ENCODE assay signal across 8 mouse cellular contexts in the genomic region with DNA sequence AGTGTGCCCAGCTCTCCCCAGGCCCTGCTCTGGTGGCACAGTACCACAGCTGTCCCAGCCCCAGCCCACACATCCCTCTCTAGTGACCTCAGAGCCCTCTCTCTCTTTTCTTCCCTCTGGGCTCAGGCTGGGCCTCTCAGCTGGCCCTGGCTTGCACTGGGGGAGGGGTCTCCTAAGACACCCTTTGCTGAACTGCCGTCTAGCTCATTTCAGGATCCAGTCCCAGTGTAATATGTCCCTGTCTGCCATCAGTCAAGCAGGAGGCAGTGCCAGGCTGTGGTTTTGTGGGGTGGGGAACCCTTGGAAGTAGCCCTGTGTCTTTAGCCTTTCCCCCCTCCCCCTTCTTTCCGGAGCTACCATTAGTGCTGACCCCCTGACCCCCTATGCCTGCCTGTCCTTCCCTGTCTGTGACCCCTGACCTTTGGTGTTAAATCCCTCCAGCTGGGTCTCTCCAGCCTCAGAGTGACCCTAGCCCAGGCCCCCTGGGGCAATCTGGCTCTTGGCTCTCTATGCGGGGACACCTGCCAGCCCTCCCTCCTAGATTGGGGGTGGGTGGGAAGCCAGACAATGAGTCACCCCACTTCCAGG. TPM values are rescaled to one million over a fixed set of nuclear protein-coding genes. Genes with fewer than 3 reads are reported as not detected.
DNase-seq lines count a peak whose midpoint lies in the region; ATAC-seq lines count a peak whose summit lies in the region.

No protein-coding gene starts in this region.

- peak overlapping the region; percentile 98 for H3K9ac ChIP-seq in hindbrain, embryonic 14.5 days
- H3K9ac ChIP-seq in midbrain, embryonic 13.5 days (replicated peaks) = peak overlapping the region; percentile 95

- H3K4me2 ChIP-seq in hindbrain, embryonic 14.5 days (replicated peaks) = peak overlapping the region; percentile 91
- peak overlapping the region; percentile 94 for H3K4me2 ChIP-seq in midbrain, embryonic 13.5 days (replicated peaks)

- no peaks in the 10 kb centered on the region for H3K4me1 ChIP-seq in brown adipose tissue, adult 24 weeks (ENCODE audit: control insufficient read depth, insufficient read depth, insufficient read length, low read length)
- peaks cover 51% of the 10 kb centered on the region for H3K4me1 ChIP-seq in hindbrain, embryonic 14.5 days (replicated peaks; ENCODE audit: control insufficient read depth, insufficient read depth, low read length)
- peaks cover 83% of the 10 kb centered on the region for H3K4me1 ChIP-seq in midbrain, embryonic 13.5 days (replicated peaks)

- H3K27ac ChIP-seq in brown adipose tissue, adult 24 weeks (replicated peaks; ENCODE audit: low read depth, low read length) = no peak overlapping the region
- H3K27ac ChIP-seq in hindbrain, embryonic 14.5 days = peak overlapping the region; percentile 94
- peak overlapping the region; percentile 98 for H3K27ac ChIP-seq in midbrain, embryonic 13.5 days

- H3K27me3 ChIP-seq in hindbrain, embryonic 14.5 days (ENCODE audit: control insufficient read depth, insufficient read depth, low read length) = no peaks in the 10 kb centered on the region
- H3K27me3 ChIP-seq in midbrain, embryonic 13.5 days = no peaks in the 10 kb centered on the region

- WGBS in hindbrain, embryonic 14.5 days = 11% methylated on average over 3 of the region's 3 CpGs
- WGBS in midbrain, embryonic 13.5 days = 9% methylated on average over 3 of the region's 3 CpGs

- peak overlapping the region; percentile 78 for H3K4me3 ChIP-seq in brown adipose tissue, adult 24 weeks (ENCODE audit: insufficient read depth, low read depth, low read length)
- peak overlapping the region; percentile 87 for H3K4me3 ChIP-seq in hindbrain, embryonic 14.5 days (replicated peaks; ENCODE audit: low read length)
- H3K4me3 ChIP-seq in midbrain, embryonic 13.5 days (replicated peaks) = peak overlapping the region; percentile 83

- H3K36me3 ChIP-seq in hindbrain, embryonic 14.5 days (replicated peaks; ENCODE audit: control insufficient read depth, insufficient read depth) = no peaks in the 10 kb centered on the region
- H3K36me3 ChIP-seq in midbrain, embryonic 13.5 days = no peaks in the 10 kb centered on the region

- no peaks in the 10 kb centered on the region for H3K9me3 ChIP-seq in hindbrain, embryonic 14.5 days (ENCODE audit: control insufficient read depth, low read length)
- H3K9me3 ChIP-seq in midbrain, embryonic 13.5 days = no peaks in the 10 kb centered on the region

- no peak for ATAC-seq in hindbrain, embryonic 14.5 days (ENCODE audit: low FRiP score)
- no peak; the same call in 1 of the 2 replicates for ATAC-seq in midbrain, embryonic 13.5 days
- ATAC-seq in frontal cortex, adult (ENCODE audit: low TSS enrichment) = no peak
- ATAC-seq in erythroblast, adult 5-6 weeks (replicated peaks; ENCODE audit: low FRiP score, poor library complexity, severe bottlenecking) = no peak

- intact Hi-C loops in gastrocnemius, postnatal 14 days (cut with DNase I; ENCODE audit: low total_unique reads) = no loop called here
- intact Hi-C loops in gastrocnemius, postnatal 36 days (cut with DNase I) = no loop called here

- DNase-seq in gastrocnemius, postnatal 14 days = peak; percentile 39
- DNase-seq in gastrocnemius, postnatal 36 days = no peak
- no peak for DNase-seq in hindbrain, embryonic 14.5 days (ENCODE audit: low spot score)
- no peak for DNase-seq in right cerebral cortex, postnatal 36 days (ENCODE audit: low spot score in 2 of 2)

RNA-seq across cellular contexts. Expression of gene Glis2, which starts 1.7 kb away (rescaled TPM):
- 10 to 100 TPM; 11.8 to 15.2 TPM for total RNA-seq in gastrocnemius, postnatal 14 days (2021)
- total RNA-seq in gastrocnemius, postnatal 36 days (2021) = 1 to 10 TPM; 5.9 to 7.0 TPM
- polyA plus RNA-seq in brown adipose tissue, adult 24 weeks (2012; ENCODE audit: insufficient read depth, insufficient read length, missing spikeins) = 2.9 and 5.7 TPM in 2 replicates
- polyA plus RNA-seq in hindbrain, embryonic 14.5 days (2014; fragmentation: Nextera tagmentation; extraction: Ambion mirVana) = 18.1 and 19.0 TPM in 2 replicates
- 20.0 and 26.3 TPM in 2 replicates for polyA plus RNA-seq in midbrain, embryonic 13.5 days (2015; fragmentation: Nextera tagmentation; extraction: Ambion mirVana)
- not detected in 2 replicates for total RNA-seq in erythroblast, adult 5-6 weeks (2015; ENCODE audit: low replicate concordance)
- total RNA-seq in erythroblast, adult 5-6 weeks (2017; ENCODE audit: low replicate concordance) = not detected in 2 replicates

RNA-seq across cellular contexts. Expression of gene Pam16, which starts 28.6 kb away (rescaled TPM):
- 10 to 100 TPM; 68.0 to 74.9 TPM for total RNA-seq in gastrocnemius, postnatal 14 days (2021)
- total RNA-seq in gastrocnemius, postnatal 36 days (2021) = 10 to 100 TPM; 87.0 to 91.6 TPM
- polyA plus RNA-seq in brown adipose tissue, adult 24 weeks (2012; ENCODE audit: insufficient read depth, insufficient read length, missing spikeins) = 140 and 178 TPM in 2 replicates
- 174 and 193 TPM in 2 replicates for polyA plus RNA-seq in hindbrain, embryonic 14.5 days (2014; fragmentation: Nextera tagmentation; extraction: Ambion mirVana)
- 153 and 155 TPM in 2 replicates for polyA plus RNA-seq in midbrain, embryonic 13.5 days (2015; fragmentation: Nextera tagmentation; extraction: Ambion mirVana)
- 3.3 and 10.6 TPM in 2 replicates for total RNA-seq in erythroblast, adult 5-6 weeks (2015; ENCODE audit: low replicate concordance)
- 7.9 and 11.6 TPM in 2 replicates for total RNA-seq in erythroblast, adult 5-6 weeks (2017; ENCODE audit: low replicate concordance)

RNA-seq across cellular contexts. Expression of gene Tfap4, which starts 36.6 kb away (rescaled TPM):
- 1 to 10 TPM; 4.1 to 4.4 TPM for total RNA-seq in gastrocnemius, postnatal 14 days (2021)
- 1 to 10 TPM; 2.6 to 4.1 TPM for total RNA-seq in gastrocnemius, postnatal 36 days (2021)
- 3.2 and 3.3 TPM in 2 replicates for polyA plus RNA-seq in brown adipose tissue, adult 24 weeks (2012; ENCODE audit: insufficient read depth, insufficient read length, missing spikeins)
- polyA plus RNA-seq in hindbrain, embryonic 14.5 days (2014; fragmentation: Nextera tagmentation; extraction: Ambion mirVana) = 8.2 and 8.8 TPM in 2 replicates
- 10.5 and 11.2 TPM in 2 replicates for polyA plus RNA-seq in midbrain, embryonic 13.5 days (2015; fragmentation: Nextera tagmentation; extraction: Ambion mirVana)
- 3.1 and 14.4 TPM in 2 replicates for total RNA-seq in erythroblast, adult 5-6 weeks (2015; ENCODE audit: low replicate concordance)
- total RNA-seq in erythroblast, adult 5-6 weeks (2017; ENCODE audit: low replicate concordance) = 4.6 and 5.9 TPM in 2 replicates

RNA-seq across cellular contexts. Expression of gene Vasn, which starts 43.5 kb away (rescaled TPM):
- 1 to 10 TPM; 7.6 to 8.4 TPM for total RNA-seq in gastrocnemius, postnatal 14 days (2021)
- total RNA-seq in gastrocnemius, postnatal 36 days (2021) = 1 to 10 TPM; 3.8 to 4.0 TPM
- 4.2 and 4.4 TPM in 2 replicates for polyA plus RNA-seq in brown adipose tissue, adult 24 weeks (2012; ENCODE audit: insufficient read depth, insufficient read length, missing spikeins)
- polyA plus RNA-seq in hindbrain, embryonic 14.5 days (2014; fragmentation: Nextera tagmentation; extraction: Ambion mirVana) = 6.4 and 6.6 TPM in 2 replicates
- 3.2 and 4.6 TPM in 2 replicates for polyA plus RNA-seq in midbrain, embryonic 13.5 days (2015; fragmentation: Nextera tagmentation; extraction: Ambion mirVana)
- total RNA-seq in erythroblast, adult 5-6 weeks (2015; ENCODE audit: low replicate concordance) = not detected in 2 replicates
- total RNA-seq in erythroblast, adult 5-6 weeks (2017; ENCODE audit: low replicate concordance) = not detected in 2 replicates

RNA-seq across cellular contexts. Expression of gene Dnaja3, which starts 43.6 kb away (rescaled TPM):
- 100 to 1,000 TPM in 1 of 2 experiments, 10 to 100 TPM in 1; 88.0 to 100 TPM for total RNA-seq in gastrocnemius, postnatal 14 days (2021)
- 10 to 100 TPM; 90.1 TPM for total RNA-seq in gastrocnemius, postnatal 36 days (2021)
- polyA plus RNA-seq in brown adipose tissue, adult 24 weeks (2012; ENCODE audit: insufficient read depth, insufficient read length, missing spikeins) = 193 and 221 TPM in 2 replicates
- 54.6 and 64.8 TPM in 2 replicates for polyA plus RNA-seq in hindbrain, embryonic 14.5 days (2014; fragmentation: Nextera tagmentation; extraction: Ambion mirVana)
- 50.5 and 54.3 TPM in 2 replicates for polyA plus RNA-seq in midbrain, embryonic 13.5 days (2015; fragmentation: Nextera tagmentation; extraction: Ambion mirVana)
- total RNA-seq in erythroblast, adult 5-6 weeks (2015; ENCODE audit: low replicate concordance) = 4.8 and 6.9 TPM in 2 replicates
- total RNA-seq in erythroblast, adult 5-6 weeks (2017; ENCODE audit: low replicate concordance) = 9.5 and 10.9 TPM in 2 replicates

Comparison
In these comparisons a context has a peak if more than half of its experiments do, and no peak if none do; other contexts are left out.
1. RNA of gene Glis2, which starts 1.7 kb away (total RNA-seq): 11.8 to 15.2 TPM in gastrocnemius, postnatal 14 days and 5.9 to 7.0 TPM in gastrocnemius, postnatal 36 days; not detected in erythroblast, adult 5-6 weeks; every median in the first group is over 4 times any median in the second.
2. RNA of gene Pam16, which starts 28.6 kb away (total RNA-seq): 87.0 to 91.6 TPM in gastrocnemius, postnatal 36 days and 68.0 to 74.9 TPM in gastrocnemius, postnatal 14 days; 3.3 to 11.6 TPM in erythroblast, adult 5-6 weeks; every median in the first group is over 4 times any median in the second.
3. Peak in every context shown above with its lines, with median percentiles within 50 percentile points of each other: H3K4me3 ChIP-seq.